In the genomic region with DNA sequence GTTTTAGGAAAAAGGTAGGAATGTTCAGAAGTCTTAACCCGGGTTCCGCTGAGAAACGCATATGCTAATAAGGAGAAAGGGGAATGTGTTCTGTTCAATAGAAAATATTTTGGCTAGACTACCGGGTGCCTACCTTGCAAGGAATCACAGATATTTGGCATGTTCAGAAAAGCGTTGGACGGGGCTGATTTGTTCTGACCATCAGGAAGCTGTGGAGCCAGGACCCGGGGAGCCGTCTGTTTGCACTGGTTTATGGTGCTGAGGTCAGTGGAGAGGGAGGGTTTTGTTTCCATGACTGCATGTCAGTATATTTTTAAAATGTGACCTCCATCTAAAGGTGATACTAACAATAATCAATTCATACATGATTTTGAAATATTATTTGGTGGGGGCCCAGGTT, we compare ENCODE assay signal across 9 mouse cellular contexts. TPM values are rescaled to one million over a fixed set of nuclear protein-coding genes. Genes with fewer than 3 reads are reported as not detected.
DNase-seq lines count a peak whose midpoint lies in the region; ATAC-seq and TF ChIP-seq lines count a peak whose summit lies in the region.
"Had no signal": no experiment of that assay in that cellular context is flagged by ENCODE, and none has a peak within 500 bp of the region (broad histone marks: within the 10 kb centered on the region; RNA-seq: fewer than 3 reads in every experiment).

No protein-coding gene starts in this region.

- no peak for DNase-seq in left cerebral cortex, adult 2 months (ENCODE audit: extremely low spot score in 1 of 2, low spot score in 2 of 2)
- no peak for DNase-seq in left cerebral cortex, adult 8-10 months (ENCODE audit: low spot score in 2 of 2)
- no peak for DNase-seq in forebrain, embryonic 10.5 days (ENCODE audit: extremely low spot score, low spot score)
- no peak for DNase-seq in spleen, postnatal 14 days (ENCODE audit: low spot score in 2 of 2)
- DNase-seq in right cerebral cortex, postnatal 25 days, result no peak
- DNase-seq: spleen, adult 18-20 months had no signal

- intact Hi-C loops in left cerebral cortex, adult 2 months (cut with DNase I), result loop anchor here (2.0 kb wide), 1 partner anchor 37 kb away; no protein-coding TSS in a partner anchor

- H3K9me3 ChIP-seq in forebrain, embryonic 10.5 days, result no peaks in the 10 kb centered on the region
- no peaks in the 10 kb centered on the region for H3K9me3 ChIP-seq in hindbrain, embryonic 16.5 days (ENCODE audit: control insufficient read depth, low read length)
- H3K9me3 ChIP-seq in neural tube, embryonic 13.5 days, result no peaks in the 10 kb centered on the region
- H3K9me3 ChIP-seq: lung, embryonic 15.5 days had no signal

- no peaks in the 10 kb centered on the region for H3K27me3 ChIP-seq in forebrain, embryonic 10.5 days (ENCODE audit: poor library complexity, severe bottlenecking)
- H3K27me3 ChIP-seq in hindbrain, embryonic 16.5 days (replicated peaks; ENCODE audit: control insufficient read depth, insufficient read depth, low read length), result no peaks in the 10 kb centered on the region
- H3K27me3 ChIP-seq in neural tube, embryonic 13.5 days, result no peaks in the 10 kb centered on the region
- H3K27me3 ChIP-seq: lung, embryonic 15.5 days had no signal

- WGBS in forebrain, embryonic 10.5 days, result 75% methylated on average over 8 of the region's 8 CpGs
- WGBS in hindbrain, embryonic 16.5 days, result 37% methylated on average over 8 of the region's 8 CpGs
- 50% methylated on average over 8 of the region's 8 CpGs for WGBS in neural tube, embryonic 13.5 days

- peak overlapping the region; percentile 50; the same call in 1 of the 2 replicates for H3K27ac ChIP-seq in left cerebral cortex, adult 2 months
- peak overlapping the region; percentile 85 for H3K27ac ChIP-seq in forebrain, embryonic 10.5 days
- peak overlapping the region; percentile 73 for H3K27ac ChIP-seq in hindbrain, embryonic 16.5 days (ENCODE audit: low read depth, low read length)
- H3K27ac ChIP-seq in neural tube, embryonic 13.5 days (replicated peaks), result peak overlapping the region; percentile 71

- ATAC-seq in hindbrain, embryonic 16.5 days, result no peak
- no peak for ATAC-seq in neural tube, embryonic 13.5 days (ENCODE audit: low read depth)

- H3K4me2 ChIP-seq in hindbrain, embryonic 16.5 days (ENCODE audit: low read length), result 0 out of 2 replicates have a peak overlapping the region, but pooled peaks have one; percentile 12
- H3K4me2 ChIP-seq in neural tube, embryonic 13.5 days, result 0 out of 2 replicates have a peak overlapping the region, but pooled peaks have one; percentile 11
- H3K4me2 ChIP-seq: lung, embryonic 15.5 days had no signal

- no peak for TF ChIP-seq CTCF in left cerebral cortex, adult 2 months (IDR thresholded peaks at IDR 0.05)

- H3K9ac ChIP-seq in hindbrain, embryonic 16.5 days (ENCODE audit: low read depth, low read length), result no peak overlapping the region
- no peak overlapping the region for H3K9ac ChIP-seq in neural tube, embryonic 13.5 days
- H3K9ac ChIP-seq: lung, embryonic 15.5 days had no signal

- H3K4me1 ChIP-seq in forebrain, embryonic 10.5 days, result peaks cover 68% of the 10 kb centered on the region
- H3K4me1 ChIP-seq in hindbrain, embryonic 16.5 days (ENCODE audit: control insufficient read depth, insufficient read depth, low read depth, low read length), result peaks cover 8% of the 10 kb centered on the region
- H3K4me1 ChIP-seq in neural tube, embryonic 13.5 days (replicated peaks), result peaks cover 38% of the 10 kb centered on the region
- H3K4me1 ChIP-seq: lung, embryonic 15.5 days had no signal

- H3K4me3 ChIP-seq in left cerebral cortex, adult 2 months, result no peak overlapping the region
- H3K4me3 ChIP-seq in forebrain, embryonic 10.5 days, result peak overlapping the region; percentile 15; the same call in 1 of the 2 replicates
- H3K4me3 ChIP-seq in hindbrain, embryonic 16.5 days (ENCODE audit: low read length), result no peak overlapping the region
- no peak overlapping the region for H3K4me3 ChIP-seq in neural tube, embryonic 13.5 days
- H3K4me3 ChIP-seq: lung, embryonic 15.5 days had no signal

- H3K36me3 ChIP-seq in forebrain, embryonic 10.5 days (replicated peaks), result peaks cover 20% of the 10 kb centered on the region
- H3K36me3 ChIP-seq in hindbrain, embryonic 16.5 days (ENCODE audit: control insufficient read depth, insufficient read depth, low read length), result no peaks in the 10 kb centered on the region
- H3K36me3 ChIP-seq in neural tube, embryonic 13.5 days, result no peaks in the 10 kb centered on the region
- H3K36me3 ChIP-seq: lung, embryonic 15.5 days had no signal

RNA-seq across cellular contexts. Expression of a gene that starts 43.5 kb away (rescaled TPM):
- total RNA-seq in left cerebral cortex, adult 2 months (2021), result 10 to 100 TPM; 18.0 to 21.1 TPM
- total RNA-seq in left cerebral cortex, adult 8-10 months (2022), result 10 to 100 TPM; 18.8 to 28.2 (median 23.8) TPM
- polyA plus RNA-seq in forebrain, embryonic 10.5 days (2016; fragmentation: Nextera tagmentation; extraction: Ambion mirVana), result 7.2 and 8.6 TPM in 2 replicates
- polyA plus RNA-seq in hindbrain, embryonic 16.5 days (2015; fragmentation: Nextera tagmentation; extraction: Ambion mirVana), result 21.4 and 21.6 TPM in 2 replicates
- 19.3 and 21.8 TPM in 2 replicates for polyA plus RNA-seq in neural tube, embryonic 13.5 days (2015; fragmentation: Nextera tagmentation; extraction: Ambion mirVana)
